Mouse (Mus musculus) frontal cortex, postnatal 14 days (tissue): Measurements from ENCODE around the gene Ubxn11.
A peak's percentile ranks its signal among the peaks of the same experiment; 100 is the strongest.

Experiments used
- DNase-seq, 2 experiments: peaks; one replicate each; pipeline ENCODE4 v3.0.0; 2022; ENCODE audit warnings: low spot score in 2 of 2

The Ubxn11 gene

DNA sequence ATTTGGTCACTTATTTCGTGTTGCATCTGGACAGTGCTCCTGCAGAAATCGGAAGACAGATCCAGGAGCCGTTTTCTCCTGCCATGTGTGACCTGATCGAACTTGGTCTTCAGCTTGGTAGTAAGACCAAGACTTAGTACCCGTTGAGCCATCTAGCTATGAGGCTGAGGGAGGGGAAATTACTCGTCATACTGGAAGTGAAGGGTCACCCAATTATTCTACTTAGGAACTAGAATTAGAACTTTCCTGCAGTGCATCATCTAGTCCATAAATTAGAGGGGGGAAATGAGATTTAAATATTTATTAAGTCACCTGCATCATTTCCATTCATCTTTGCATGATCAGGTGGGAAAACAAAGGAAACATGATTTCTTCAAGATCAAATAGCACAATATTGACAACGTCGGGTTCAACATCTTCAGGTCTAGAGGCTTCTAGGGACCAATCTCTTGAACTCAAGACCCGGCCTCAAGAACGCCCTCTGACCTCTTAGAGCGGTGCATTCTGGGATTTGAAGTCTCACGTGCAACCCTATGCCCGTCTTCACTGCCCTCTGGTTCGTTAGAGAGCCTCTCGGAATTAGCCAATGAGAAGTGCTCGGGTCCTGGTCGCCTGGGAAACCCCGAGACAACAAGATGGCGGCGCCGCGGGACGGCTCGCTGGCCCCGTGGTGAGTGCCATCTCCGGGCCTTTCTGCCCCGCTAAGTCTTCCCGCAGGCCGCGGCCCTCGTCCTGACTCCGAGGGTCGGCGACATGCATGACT, at the start of gene Ubxn11:
Gene Ubxn11, plus strand, starts transcription at position 592 of the 763 bp plus-strand sequence.
- DNase-seq, result peak; percentile 85 to 86

DNA sequence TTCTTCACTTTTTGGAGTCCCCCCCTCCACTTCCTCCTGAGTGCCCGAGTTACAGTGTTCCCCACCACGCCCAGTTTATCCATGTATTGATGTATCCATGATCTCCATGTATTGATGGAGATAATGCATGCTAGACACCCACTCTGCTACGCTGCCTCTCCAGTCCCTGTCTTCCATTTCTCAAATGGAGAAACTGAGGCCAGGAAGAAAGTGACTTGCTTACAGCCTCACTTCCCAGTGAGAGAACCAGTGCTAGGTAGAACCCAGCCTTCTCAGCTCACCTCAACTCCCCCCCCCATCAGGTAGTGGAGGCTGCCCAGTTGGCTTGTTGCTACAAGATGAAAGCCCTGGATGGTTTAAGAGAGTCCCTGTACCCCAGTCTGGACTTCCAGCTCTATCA, 48.8 kb upstream of the Ubxn11 start, which contains the start of gene Zfp683:
Gene Zfp683, plus strand, starts transcription at position 301 of the 400 bp plus-strand sequence.
- no peak for DNase-seq

DNA sequence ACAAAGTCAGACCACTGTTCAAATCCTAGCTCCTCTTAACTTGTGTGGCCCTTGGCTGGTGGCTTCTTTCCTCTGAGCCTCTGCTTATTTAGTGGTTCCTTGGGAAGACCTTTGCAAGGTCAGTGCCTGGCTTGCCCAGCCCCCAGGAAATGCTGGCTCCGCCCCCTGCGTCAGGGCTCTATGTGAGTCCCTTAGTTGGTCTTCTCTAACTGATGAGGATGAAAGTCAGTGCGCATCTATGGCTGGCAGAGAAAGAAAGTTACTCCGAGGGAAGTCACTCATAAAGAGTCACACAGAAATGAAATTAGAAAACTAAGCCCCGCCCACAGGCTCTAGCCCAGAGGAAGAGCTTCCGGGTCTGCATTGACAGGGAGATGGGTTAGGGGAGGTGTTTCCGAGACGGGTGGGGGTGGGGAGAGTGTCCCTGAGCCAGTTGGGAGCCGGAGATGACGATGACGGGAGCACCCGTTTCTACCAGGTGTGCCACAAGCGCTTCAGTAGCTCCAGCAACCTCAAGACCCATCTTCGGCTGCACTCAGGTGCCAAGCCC, 44.1 kb upstream of the Ubxn11 start:
- DNase-seq, result no peak

DNA sequence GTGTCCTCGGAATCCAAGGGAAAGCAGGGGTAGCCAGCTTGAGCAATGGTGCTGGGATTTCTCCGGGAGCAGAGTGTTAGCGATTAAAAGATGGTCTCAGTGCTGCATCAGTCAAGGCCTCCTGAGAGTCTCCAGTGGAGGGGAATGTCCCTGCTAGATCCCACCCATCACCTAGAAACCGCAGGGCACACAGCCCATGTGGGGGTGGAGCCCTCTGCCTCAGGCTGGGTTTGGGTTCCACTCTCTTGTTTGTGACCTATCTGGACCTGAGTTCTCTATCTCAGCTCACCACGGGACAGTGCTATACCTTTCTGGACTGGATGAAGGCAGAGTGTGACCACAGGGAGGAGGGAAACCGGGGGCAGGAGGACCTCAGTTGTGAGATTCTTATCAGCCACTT, 43.5 kb upstream of the Ubxn11 start:
- DNase-seq, result no peak

DNA sequence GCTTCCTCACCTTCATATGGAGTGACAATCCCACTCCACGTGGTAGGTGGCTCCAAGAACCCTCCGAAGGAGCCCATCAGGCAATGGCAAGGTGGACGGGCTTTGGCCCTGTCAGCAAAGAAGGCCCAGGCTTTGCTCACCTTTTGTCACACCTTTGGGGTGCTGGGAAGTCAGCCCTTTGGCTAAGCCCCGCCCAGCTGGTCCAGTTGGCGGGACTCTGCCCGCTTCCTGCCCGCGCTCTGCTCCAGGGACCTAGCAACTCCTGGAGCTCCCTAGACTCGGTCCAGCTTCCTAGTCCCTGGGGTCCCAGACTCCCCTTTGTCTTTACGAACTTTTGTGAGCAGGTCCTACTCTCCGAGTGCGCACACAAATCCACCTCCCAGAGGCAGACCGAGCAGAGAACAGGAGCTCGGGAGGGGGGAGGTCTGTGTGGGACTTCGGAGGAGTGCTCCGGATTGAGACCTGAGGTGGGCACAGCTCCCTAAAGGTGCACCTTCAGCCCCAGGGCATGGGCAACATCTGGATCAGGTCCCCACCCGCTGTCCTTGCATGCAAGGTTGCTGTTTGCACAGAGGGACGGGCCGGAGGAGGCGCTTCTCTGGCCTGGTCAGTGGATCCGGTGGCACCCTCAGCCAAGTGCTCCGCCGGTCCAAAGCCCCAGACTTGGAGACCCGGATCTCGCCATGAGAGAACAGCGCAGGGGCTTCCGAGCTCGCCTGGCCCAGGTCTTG, 42.1 kb upstream of the Ubxn11 start, which contains the start of gene Crybg2:
Gene Crybg2, plus strand, starts transcription at position 681 of the 731 bp plus-strand sequence.
- no peak for DNase-seq

DNA sequence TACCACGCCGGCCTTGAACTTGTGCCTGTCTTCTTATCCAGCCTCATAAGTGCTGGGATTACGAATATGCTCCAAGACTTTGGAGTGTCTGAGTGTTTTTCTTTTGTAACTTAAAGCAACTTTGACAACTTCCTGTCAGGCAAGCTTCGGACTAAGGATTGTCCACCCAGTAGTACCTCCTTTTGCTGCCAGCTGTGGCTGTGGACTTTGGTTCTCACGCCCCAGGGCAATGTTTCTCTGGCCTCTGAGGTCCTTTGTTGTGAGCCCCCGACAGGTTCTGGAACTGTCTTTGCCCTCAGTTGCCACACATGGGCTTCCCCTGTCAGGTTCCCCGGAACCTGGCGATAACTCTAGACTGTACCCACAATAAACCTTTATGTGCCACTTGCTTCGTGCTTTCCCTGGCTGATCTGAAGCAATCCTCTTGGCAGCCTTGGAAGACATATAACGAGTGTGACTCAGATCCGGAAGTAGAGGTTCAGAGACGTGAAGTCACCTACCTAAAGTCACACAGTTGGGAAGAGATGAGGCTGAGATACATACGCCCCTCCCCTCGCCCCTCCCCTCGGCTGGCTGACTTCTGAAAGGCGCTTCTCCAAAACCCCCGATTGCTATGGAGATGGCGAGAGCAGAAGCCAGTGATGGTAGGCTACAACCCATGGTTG, 41.1 kb upstream of the Ubxn11 start:
- DNase-seq, result no peak

DNA sequence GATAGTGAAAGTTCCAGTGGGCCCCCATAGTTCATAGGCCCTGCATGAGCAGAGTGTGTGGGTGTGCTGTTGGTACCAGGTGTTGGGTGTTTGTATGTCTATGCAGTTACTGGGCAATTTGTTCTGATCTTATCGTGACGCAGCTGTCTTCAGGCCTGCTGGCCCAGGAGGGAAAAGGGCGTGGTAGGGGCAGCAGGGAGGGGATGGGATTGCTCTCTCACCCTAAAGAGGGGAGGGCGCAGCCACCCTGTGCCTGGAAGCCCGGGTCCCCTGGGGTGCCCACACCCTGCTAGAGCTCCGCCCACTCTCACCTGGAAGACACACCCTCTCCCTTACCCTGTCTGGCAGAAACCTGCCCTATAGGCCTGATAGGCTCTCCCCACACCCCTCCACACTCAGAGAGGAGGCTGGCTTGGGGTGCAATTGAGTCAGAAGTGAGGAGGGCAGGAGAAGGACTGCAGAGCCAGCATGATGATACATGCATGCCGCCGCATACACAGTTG, 40.4 kb upstream of the Ubxn11 start:
- no peak for DNase-seq

DNA sequence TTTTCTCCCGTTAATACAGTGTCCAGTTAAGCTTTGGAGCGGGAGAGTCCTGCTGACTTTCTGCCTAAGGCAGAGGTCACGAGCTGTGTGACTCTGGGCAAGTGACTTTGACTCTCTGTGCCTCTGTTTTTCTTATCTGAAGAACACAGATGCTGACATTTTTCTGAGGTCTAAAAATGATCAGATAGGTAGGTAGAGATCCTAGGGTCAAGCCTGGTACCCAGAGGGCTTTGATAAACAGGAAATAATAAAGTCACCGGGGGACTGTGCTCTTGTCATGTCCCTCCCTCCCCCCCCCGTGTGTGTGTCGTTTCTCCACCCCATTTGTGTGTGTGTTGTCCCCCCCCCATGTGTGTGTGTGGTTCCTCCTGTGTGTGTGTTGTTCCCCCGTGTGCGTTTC, 39.8 kb upstream of the Ubxn11 start:
- DNase-seq, result no peak

DNA sequence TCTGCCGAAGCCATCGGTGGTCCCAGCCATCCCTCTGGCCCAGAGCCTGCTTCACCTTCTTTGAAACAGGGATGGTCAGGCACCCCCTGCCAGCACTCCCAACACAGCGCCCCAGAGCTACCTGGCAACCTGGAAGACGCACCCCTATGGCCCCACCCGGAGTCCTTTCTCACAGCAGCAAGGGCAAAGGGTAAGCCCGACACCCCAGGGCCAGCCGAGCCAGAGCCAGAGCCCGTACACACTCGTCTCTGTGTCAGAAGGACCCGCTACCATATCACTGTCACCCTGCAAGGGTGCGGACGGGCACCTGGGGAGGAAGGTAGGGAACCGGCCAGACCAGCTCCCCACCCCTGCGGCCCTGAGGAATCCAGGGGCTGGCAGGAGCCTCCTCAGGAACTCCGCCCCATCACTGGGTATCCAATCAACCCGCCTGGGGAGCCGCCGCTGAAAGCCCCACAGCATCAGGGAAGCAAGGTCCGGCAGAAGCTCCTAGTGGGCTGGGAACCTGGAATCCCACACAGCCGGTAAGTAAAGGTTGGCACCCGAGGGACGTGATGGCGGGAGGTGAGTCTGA, 36.9 kb upstream of the Ubxn11 start:
- DNase-seq, result no peak

DNA sequence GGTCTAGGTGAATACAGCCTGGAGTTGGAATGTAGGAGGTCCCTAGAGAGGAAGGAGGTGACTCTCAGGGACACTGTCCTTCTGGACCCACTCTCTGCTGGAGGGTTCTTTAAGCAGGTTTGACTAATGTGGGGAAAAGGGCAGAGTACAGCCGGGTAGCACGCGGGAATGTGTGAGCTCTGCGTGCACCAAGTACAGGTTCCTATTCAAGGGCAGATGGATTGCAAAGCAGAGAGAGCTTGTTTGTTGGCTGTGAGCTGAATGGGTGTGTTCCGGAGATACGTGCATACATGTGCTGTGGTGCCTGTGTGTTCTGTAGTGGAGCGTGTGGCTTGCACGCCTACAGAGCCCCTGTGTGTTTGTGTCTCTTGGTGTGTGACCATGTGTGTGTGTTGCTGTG, 35.0 kb upstream of the Ubxn11 start:
- DNase-seq, result no peak

DNA sequence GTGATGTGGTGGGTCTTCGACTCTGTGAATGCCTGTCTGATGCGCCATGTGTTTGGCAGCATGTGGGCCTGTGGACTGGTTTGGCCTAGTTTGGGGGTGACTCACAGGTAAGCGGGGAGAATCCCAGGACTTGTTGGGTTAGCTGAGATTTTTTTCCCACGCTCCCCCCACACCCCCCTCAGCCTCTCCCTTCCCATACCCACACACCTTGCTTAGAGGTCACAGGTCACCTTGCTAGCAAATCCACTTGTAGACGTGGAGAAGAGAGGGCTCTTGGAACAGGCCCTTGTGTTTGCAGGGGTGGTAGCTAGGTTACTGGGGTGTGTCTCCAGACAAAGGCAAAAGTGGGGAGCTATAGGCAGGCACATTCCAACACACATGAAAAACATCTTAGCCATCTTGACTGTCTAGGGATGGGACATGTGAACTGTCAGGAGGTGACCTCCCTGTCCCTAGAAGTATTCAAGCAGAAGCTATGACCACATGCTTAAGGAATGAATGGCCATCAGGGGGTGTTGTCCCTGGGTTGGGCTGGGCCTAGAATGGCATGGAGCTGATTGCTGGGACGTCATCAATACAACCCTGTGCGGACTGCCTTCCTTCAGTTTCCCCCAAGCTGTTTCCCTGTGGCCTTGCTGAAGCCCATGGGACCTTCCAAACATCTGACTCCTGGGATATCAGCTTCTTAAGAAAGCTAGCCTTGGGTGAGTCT, 34.4 kb upstream of the Ubxn11 start:
- DNase-seq, result no peak

DNA sequence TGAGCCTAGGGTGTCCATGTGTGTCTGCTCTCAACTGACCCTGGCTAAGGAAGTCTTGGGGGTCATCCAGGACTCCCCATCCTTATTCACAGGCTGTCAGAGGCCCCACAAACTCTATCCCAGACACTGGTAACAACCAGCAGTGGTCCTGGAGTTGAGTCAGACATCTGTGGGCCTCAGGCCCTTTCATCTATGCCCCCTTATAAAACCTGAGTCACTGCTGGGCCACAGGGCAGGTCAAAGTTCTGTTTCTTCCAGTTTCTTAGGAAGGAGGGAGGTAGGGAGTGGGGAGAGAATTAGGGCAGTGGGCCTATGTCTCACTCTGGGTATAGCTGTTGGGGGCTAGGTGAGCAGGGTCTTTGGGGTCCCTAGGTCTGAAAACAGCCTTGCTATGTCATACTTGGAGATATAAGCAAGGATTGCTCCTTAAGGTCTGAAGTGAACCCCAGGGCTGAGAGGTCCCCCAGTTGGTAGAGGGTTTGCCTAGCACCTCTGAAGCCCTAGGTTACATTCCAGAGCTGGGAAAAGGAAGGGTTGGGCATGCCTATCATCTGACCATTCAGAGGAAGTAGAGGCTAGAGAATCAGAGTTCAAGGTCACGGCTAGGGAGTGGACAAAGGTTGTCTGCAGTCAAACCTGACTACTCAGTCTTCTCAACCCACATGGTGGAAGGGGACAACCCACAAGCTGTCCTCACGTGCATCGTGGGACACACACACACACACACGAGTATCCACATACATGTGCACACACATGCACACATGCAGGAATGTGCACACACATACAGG, 33.4 kb upstream of the Ubxn11 start:
- no peak for DNase-seq

DNA sequence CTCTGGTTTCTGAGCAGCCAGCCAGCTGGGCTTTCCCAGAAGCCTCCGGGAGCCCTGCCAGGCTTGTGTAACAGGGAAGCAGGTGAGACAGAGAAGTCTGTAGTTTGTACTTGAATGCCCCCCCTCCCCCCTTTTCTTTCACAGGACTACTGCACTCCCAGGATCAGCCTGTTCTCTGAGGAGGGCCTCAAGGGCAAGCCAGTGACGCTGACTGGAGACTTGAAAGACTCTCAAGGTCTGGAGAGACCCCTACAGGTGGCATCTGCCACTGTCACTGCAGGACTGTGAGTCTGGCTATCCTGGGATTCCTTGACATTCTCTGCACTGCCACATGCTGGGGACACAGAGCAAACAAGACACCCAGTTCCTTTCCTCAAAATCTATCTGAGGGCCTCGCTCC, 23.7 kb upstream of the Ubxn11 start:
- DNase-seq, result peak; percentile 36 to 41

DNA sequence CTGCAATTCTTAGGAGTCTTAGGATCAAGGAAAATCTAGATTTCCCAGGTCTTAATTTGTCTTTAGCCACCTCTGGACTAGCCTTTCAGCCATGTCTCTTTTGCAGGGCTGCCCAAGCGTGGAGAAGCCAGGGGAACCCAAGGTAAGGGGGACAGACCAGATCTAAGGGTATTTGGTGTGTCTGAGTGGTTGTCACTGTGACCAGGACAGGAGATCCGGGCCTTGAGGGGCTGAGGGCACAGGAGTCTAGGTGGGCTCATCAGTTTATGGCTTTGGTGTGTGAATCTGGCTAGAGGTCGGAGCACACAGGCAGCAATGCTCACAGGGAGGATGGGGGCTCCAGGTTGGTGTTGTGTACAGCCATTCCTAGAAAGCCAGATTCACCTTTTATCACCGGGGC, 21.7 kb upstream of the Ubxn11 start:
- DNase-seq, result no peak

DNA sequence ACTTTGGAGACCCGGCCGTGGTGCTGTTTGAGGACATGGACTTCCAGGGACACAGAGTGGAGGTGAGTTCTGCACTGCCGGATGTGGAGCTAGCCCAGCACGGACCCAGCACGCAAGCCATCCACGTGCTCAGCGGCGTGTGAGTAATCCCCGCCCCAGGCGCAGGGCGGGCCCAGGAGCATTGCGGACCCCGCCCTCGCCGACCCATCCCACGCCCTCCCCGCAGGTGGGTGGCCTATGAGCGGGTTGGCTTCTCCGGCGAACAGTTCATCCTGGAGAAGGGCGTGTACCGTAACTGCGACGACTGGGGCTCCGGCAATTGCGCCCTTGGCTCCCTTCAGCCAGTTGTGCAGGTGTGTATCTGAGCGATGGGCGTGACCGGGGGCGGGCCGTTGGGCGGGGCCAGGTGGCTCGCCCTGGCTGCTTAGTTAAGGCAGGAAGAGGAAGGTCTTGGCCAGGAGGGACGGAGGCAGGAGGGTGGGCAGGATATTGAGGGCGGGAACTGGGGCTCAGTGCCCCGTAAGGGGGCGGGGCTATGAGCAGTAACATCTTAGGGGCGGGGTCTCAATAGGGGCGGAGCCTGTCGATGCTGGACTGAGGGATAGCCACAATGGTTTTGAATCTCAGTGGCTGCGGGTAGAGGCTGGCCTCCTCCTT, 20.5 kb upstream of the Ubxn11 start:
- peak in 1 of 2 experiments; percentile 20 for DNase-seq

DNA sequence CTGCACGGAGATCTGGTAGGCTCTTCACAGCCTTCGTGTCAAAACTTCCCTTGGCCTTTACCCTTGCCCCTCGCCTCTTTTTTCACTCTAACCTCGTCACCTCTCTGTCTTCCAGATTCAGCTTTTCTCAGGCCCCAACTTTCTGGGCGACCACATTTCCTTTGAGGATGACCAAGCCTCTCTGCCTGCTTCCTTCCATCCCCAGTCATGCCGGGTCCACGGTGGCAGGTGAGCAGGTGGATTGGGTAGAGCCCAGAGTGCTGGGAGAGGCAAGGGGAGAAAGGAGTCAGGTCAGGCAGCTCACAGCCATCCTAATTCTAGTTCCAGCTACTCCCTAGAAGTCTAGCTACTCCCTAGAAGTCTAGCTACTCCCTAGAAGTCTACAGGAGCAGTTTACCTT, 19.9 kb upstream of the Ubxn11 start:
- no peak for DNase-seq

DNA sequence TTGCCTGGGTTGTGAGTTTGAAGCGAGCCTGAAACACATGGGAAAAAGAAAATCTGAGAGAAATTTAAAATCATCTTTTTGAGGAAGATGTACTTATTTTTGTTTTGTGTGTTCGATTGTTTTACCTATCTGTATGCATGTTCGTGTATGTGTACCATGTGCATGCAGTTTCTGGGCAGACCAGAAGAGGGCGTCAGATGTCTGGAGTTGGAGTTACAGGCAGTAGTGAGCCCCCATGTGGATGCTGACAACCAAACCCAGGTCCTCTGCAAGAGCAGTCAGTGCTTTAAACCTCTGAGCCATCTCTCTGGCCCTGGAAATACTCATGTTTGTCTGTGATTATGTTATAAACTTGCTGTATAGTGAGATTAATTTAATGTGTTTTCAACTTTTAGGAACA, 17.4 kb upstream of the Ubxn11 start:
- DNase-seq, result no peak

DNA sequence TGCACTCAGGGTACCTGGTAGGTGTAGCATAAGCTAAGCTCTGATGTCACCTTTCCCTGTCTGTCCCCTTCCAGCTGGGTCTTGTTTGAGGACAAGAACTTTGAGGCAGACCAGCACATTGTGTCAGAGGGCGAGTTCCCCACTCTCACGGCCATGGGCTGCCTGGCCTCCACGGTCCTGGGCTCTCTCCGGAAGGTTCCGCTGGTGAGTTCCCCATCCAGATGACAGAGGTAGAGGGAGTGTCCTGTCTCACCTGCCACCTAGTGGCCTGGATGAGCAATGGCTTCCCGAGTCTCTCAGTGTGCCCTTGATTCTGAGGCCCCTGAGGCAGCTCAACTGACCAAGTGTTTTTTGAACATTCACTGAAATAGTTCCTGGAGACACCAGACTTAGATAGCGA, 15.0 kb upstream of the Ubxn11 start:
- no peak for DNase-seq

DNA sequence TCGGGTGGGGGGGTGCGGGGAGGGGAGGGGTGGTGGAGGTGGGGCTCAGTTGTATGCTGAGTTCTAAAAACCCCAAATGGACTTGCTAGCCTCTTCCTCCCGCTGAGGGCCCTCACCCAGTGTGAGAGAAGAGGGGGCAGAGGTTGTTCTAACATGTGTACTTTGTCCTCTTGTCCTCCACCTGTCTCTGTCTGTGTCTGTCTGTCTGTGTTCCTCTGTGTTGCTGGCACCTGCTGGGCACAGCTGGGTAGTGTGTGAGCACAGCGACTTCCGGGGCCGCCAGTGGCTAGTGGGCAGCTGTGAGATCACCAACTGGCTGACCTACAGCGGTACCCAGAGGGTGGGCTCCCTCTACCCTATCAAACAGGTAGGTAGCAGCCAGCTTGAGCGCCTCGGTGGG, 13.3 kb upstream of the Ubxn11 start:
- no peak for DNase-seq
